Mouse (Mus musculus): ENCODE results near the gene Tnfsf10.

DNA sequence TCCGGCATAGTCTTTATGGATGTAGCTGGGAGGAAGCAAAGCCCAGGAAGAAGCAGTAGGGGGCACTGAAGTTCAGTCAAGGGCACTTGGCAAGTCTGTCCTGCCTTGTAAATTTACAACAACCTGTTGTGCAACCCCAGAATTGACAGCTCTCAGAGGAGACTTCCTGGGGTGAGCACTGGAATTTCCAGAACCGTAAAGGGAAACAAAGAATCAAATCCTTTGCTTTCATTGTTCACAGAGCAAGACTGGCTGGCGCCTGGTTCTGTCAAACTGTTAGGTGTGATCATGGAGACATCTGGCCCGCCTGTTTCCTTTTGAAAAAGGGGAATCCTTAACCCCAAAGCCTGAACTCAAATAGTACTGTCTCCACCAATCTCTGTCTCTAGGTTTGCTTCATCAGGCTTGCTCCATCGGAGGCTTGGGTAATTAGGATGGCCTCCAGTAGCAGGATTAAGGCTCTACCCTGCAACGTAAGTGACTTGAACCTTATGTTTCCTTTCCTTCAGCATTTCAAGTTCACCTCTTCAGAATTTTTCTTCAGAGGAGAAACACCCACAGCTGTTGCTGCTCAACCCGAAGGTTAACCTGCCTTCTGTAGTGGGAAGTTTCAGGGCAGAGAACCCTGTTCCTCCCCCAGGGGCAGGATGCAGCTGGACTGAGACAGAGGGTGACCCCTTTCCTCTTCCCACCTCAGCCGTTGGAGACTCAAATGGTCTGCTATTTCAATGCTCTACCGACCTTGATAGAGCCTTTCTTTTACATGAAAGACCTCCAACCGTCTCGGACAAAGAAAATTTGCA is 46.5 kb upstream of the Tnfsf10 start:
- TF ChIP-seq CTCF (IDR thresholded peaks at IDR 0.05; ENCODE audit: borderline replicate concordance, extremely low read depth, insufficient read depth, insufficient read length) = no peak
- TF ChIP-seq POLR2A (IDR thresholded peaks at IDR 0.05; ENCODE audit: borderline replicate concordance, extremely low read depth, insufficient read depth, insufficient read length, poor library complexity, severe bottlenecking) = no peak
